Mouse (Mus musculus): ENCODE results near the gene Ccne1.
A peak's percentile ranks its signal among the peaks of the same experiment; 100 is the strongest.
"Not testable (repeated sequence)": the region's sequence is repeated elsewhere in the genome, so short reads cannot be mapped to it uniquely, and the experiment has no call there.

The Ccne1 gene

DNA sequence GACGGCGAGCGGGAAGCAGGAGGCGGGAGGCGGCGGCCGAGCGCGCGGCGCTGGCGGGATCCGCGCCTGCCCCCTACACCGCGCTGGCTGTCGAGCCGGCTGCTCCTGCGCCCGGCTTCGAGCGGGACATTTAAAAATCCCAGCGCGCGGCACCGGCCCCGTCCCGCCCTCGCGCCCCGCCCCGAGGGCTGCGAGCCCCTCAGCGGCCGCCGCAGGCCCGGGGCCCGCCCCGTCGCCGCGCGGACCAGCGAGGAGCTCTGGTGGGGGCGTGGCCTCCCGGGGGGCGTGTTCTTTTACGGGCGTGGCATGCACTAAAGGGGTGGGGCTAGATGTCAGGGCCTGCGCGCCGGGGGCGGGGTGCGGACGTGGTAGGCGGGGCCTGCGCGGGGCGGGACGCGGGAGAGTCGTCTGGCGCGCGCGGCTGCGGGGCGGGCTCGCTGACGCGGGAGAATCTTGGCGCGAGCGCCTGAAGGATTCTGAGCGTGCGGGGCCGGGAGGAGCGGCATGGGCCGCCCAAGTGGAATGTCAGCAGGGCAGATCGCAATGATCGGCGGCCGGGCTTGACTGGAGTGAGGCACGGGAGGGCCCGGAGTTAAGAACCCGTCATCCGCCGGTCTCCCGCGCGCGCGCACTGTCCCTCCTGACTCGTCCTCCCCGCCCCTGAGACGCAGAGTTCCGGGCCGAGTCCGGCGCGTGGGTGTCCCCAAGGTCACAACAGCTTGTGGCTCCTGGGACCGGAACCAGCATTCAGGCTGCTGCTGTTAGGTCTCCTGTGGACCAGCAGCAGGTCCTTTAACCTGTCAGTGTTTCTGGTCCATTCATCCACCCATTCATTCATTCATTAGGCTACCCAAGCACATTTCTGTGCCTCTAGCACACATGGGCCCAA lies at the start of gene Ccne1:
Gene Ccne1, minus strand, starts transcription at position 164 of the 889 bp plus-strand sequence.
- DNase-seq: peak; percentile 100

DNA sequence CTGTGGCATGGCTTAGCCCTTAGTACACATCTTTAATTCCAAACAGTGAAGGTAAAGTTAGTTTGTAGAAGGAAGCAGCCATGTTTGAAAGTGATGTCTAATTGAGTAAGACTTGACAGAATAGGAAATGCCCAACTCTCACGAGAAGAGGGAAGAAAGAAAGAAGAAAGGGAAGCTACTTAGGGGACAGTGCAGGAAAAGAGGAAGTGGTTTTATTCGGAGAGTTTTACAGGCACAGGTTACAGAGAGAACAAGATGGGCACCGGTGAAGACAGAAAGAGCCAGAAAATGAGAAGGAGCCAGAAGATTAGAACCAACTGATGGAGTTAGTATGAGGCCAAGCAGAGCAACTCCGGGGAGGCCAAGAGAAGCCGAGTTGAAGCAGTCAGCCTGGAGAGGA lies 48.5 kb upstream of the Ccne1 start:
- DNase-seq: no peak

DNA sequence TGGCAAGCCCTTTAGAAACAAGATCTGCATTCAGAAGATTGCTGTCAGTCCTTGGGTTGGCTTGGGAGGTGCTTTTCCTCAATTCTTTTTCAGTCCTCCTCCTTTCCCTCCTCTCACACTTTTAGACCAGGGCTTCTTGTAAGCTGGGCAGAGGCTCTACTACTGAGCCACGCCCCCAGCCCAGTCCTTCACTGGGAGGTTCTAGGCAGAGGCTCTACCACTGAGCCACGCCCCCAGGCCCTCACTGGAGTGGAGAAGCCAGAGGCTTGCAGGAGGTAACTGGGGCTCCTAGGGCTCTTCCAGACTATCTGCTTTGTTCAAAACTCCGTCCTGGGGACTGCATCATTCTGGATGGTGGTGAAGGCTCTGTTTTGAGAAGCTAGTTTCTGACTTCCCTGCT lies 45.2 kb upstream of the Ccne1 start:
- DNase-seq: no peak

DNA sequence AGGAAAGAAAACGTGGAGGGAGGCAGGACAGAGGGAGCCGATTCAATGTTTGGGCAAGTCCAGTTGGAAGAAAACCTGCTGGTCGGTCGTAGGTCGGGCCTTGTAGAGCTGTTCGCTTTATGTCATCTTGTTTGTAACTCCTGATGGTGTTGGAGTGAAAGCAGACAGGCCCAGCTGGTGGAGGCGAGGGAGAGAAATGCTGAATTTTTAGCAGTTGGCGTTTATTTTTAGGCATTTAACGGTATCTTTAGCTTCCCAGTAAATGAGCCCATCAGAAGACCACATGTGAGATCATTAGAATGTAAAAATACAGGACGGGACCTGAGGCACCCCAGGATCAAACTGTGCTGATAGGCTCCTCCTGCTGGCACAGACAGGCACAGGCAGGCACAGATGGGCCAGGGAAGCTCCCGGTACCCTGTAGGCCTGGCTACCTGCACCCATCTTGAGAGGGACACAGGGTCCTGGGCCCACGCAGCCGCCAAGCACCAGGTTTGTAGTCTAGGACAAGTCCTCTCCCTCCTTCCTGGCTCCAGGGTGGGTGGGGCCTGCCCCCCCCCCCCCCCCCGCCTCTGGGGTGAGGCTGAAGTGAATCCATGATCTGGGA lies 44.5 kb upstream of the Ccne1 start:
- DNase-seq: no peak

DNA sequence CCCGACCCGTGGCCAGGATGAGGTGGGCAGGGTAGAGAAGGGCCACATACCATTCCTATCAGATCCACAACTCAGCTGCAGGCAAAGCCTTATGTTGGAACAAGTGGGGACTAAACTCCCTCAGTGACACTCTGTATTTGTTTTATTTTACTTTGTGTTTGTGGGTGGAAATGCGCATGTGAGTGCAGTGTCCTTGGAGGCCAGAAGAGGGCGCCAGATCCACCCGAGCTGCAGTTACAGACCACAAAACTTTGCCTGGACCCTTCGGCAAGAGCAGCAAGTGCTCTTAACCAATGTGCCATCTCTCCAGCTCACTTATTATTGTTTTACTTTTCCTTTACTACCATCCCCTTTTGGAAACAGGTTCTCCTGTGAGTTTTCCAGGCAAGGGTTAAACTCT lies 40.1 kb upstream of the Ccne1 start:
- no peak for DNase-seq

DNA sequence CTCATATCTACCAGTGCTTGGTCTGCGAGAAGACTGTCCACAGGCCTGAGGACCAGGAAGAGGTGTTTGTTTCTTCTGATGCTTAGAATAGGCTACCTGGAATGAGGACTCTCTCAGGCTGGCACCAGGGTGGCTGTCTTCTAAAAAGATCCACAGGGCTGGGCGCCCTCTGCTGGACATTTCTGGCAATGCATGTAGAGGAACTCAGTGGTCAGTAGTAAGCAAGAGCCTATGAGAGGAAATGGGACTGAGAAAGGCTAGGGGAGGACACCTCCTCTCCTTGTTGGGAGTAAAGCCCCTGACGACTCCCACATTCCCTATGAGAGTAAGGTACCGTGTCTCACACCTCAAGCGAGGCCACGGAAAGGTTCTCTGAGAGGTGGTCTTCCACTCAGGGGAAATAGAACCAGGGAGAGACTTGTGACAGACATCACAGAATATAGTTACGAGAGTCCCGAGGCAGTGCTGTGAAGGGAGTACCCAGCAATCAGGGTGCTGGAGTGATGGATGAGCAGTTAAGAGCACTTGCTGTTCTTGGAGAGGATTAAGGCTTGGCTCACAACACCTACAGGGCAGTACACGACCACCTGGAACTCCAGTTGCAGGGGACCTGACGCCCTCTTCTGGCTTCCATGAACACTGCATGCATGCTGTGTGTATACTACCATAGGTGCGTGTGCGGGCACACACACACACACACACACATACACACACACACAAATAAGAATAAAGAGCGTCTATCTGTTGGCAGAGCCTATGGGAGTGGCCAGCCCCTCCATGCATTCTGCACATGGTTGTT lies 34.6 kb upstream of the Ccne1 start:
- peak; percentile 92 for DNase-seq

DNA sequence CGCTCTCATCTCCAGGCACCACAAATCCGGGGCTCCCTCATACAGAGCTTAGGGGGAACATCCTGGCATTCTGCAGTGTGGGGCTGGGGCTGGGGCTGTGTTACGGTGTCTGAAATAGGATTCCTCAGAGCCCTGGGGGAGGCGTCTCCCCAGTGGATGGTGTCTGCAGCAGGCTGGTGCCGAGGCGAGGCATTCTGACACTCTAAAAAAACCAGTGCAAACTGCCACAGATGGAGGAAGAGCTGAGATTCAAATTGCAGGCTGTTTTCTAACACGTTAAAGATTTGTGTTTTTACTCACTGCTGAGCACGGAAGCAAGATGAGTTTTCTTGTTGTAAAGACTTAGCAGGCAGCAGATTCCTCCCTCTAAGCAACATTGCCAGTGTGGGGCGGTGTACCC lies 33.0 kb upstream of the Ccne1 start:
- DNase-seq: no peak

DNA sequence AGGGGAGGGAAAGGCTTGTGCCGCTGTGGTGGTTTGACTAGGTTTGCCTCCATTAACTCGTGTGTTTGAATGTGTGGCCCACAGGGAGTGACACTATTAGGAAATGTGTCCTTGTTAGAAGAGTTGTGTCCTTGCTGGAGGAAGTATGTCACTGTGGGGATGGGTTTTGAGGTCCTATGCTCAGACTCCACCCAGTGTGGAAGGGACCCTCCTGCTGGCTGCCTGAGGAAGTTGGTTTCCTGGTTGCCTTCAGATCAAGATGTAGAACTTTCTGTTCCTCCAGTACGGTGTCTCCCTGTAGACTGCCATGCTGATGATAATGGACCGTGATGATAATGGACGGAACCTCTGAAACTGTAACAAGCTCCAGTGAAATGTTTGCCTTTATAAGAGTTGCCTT lies 27.1 kb upstream of the Ccne1 start:
- no peak for DNase-seq

DNA sequence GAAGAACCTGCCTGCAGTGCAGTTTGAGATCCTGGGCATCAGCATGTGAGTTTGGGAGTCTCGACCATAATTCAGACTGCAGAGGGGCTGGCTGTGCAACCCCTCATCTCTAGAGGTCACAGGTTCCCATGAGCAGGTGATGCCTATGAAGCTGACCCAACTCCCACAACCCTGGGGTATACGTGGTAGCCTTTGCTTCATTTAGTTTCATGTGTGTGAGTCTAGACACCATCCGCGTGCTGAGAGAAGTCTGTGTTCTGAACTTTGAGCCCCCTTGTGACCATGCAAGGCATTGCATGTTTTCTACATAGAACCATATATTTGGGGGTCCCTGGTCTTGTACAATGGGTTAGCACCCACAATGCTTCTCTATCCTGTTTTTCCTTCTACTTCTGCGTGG lies 23.9 kb upstream of the Ccne1 start:
- no peak for DNase-seq

DNA sequence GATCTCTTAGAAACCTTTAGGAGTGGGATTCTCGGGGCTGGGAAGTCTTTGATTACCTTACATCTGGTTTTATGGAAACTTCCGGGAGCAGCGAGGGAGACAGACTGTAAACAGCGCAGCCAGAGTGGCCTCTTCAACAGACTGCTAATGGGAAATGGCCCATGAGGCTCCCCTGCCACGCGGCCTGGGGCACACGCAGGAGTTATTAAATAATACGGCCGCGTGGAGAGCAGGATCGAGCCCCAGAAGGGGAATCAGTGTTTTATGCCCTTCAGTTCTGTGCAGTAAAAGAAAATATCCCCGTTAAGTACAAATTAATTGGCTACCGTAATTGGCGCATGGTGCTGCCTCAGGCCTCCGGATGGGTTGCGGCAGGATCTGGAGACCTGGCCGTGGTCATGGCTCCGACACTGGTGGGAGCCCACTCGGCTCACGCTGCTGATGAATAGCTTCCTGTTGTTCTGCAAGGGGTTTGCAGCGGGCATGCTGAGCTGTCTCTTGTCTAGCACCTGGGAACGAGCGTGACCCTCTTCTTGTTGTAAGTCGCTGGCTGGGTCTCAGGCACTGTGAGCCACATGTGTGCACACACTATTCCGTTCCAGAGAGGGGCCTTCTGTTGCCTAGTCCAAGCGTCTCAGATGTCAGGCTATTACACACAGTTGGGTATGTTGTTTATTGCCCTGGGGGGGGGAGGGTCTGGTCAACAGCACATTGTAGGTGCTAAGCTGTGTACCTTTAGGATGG lies 22.8 kb upstream of the Ccne1 start:
- no peak for DNase-seq

DNA sequence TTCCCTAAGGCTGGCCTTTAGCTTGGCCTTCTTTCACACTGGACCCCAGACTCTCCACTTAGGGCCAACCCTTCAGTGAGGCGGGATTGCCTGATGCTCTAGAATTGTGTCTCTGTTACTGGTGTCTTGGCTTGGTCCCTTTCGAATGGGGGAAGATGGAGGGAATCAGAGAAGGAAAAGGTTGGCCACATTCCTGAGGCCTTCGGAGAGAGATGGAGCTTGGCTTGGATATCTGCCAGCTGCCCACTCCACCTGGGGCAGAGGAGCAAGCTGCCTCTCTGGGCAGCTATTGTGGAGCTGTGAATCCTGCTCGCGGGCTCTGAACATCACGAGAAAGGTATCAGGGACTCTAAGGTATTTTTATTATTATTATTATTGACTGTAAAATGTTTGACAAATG lies 22.2 kb upstream of the Ccne1 start:
- DNase-seq: no peak

DNA sequence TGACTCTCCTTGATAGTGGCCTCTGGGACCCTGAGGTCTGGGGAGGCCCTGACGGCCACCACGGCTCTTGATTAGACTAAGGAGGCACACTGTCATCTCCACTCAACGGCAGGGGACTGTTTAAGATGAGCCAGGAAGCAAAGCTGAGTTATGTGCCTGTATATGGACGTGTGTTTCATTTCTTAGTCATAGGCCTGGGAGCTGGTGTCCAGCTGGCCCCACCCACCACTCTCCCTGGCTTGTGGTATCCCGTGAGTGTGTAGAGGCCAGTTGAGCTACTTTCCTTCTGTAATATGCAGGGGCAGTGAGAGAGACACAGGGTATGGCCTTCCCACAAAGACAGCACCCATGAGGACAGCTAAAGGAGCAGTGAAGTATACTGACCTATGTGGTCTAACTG lies 20.9 kb upstream of the Ccne1 start:
- DNase-seq: not testable (repeated sequence)

DNA sequence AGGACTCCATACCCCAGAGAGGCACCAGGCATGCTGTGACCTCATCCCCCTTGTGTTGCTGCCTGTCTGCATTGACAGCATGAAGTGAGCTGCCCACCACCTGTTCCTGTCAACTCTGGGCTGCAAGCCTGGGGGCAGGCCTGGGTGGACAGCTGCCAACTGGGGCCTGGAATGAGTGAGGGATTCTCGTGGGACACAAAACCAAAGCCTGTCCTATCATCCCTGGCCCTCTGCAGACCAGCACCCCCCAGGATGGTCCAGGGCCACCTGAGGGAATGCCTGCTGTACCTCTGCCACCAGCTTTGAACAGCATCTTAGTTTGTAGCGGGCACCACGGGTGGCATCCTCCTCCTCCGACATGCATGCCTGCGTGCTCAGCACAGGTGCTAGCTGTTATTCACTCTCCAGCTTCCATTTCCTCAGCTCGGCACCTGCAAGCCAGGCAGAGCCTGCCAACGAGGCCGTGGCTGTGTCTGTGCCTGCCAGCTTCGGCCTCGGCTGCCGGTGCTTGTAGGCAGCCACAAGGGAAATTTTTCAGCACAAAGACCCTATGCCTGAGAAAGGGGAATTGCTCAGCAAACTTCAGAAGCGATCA lies 18.3 kb upstream of the Ccne1 start:
- DNase-seq: no peak

DNA sequence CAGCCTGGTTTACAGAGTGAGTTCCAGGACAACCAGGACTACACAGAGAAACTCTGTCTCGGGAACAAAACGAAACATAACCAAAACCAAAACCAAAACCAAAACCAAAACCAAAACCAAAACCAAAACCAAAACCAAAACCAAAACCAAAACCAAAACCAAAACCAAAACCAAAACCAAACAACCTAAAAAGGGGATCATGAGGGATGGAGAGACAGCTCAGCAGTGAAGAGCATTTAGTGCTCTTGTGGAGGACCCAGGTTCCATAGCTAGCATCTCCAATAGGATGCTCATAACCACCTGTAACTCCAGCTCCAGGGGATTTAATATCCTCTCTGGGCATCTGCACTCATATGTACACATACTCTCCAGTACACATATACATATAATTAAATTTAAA lies 16.8 kb upstream of the Ccne1 start:
- DNase-seq: not testable (repeated sequence)

DNA sequence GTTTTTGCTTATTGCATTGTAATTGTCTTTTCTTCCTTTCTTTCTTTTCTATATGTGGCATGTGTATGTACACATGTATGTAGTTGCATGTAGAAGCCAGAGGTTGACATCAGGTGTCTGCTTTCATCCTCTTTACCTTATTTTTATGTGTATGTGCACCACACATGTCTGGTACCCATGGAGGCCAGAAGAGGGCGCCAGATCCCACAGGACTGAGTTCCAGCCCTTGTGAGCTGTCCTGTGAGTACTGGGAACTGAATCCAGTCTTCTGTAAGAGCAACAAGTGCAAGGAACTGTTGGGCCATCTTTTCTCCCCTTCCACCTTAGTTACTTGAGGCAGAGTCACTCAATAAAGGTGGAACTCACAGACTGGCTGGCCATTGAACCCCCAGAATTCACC lies 11.3 kb upstream of the Ccne1 start:
- no peak for DNase-seq

DNA sequence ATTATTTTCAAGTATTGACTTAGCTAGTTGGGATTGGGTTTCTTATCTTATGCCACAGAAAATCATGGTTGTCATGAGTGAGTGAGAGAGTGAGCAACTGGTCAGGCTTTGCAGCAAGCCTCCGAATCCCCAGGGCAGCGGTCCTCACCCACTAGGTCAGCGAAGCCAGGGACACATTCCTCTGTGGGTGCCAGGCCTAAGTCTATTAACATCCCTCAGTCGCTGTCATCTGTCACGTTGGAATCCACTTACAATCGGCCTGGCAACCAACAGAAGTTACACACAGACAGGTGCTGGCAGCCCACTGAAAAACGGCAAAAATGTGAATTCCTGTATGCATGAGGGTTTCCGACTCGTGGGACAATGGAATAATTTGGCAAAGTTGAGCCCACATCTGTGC lies 5.1 kb upstream of the Ccne1 start:
- peak; percentile 91 for DNase-seq

DNA sequence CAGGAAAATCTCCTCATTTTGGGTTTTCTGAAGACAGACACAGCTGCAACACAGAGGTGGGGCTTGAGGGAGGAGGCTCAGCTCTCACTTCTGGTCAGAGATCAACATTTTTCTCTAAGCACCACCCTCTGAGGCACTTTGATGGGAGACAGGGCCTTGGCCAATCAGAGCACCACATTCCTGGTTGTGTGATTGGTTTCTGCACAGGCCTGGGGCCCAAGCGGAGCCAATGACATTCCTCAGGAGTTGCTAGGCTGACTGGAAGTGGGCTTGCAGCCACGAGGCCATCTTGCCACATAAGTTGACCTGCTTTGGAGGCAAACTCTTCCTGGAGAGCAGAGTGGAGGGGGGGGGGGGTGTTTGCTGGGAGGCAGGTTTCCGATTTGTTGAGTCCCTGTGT lies 4.7 kb upstream of the Ccne1 start:
- DNase-seq: peak; percentile 91

DNA sequence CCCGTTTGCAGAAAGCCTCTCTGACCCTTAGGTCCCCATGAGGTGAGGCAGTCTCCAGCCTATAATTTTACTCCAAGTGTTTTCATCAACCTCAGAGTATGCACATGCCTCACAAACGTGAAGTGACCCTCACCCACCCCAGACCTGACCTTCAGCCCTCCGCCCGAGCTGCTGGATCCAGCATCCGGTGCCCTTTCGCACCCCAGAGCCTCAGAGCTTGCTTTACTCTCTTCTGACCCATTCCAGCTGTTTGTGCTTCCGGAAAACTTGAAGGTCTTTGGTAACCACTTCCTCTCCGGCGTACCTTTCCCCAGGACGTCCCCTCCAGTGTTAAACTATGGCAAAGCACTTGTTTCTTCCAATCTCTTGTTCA lies 912 bp upstream of the Ccne1 start:
- DNase-seq: no peak

DNA sequence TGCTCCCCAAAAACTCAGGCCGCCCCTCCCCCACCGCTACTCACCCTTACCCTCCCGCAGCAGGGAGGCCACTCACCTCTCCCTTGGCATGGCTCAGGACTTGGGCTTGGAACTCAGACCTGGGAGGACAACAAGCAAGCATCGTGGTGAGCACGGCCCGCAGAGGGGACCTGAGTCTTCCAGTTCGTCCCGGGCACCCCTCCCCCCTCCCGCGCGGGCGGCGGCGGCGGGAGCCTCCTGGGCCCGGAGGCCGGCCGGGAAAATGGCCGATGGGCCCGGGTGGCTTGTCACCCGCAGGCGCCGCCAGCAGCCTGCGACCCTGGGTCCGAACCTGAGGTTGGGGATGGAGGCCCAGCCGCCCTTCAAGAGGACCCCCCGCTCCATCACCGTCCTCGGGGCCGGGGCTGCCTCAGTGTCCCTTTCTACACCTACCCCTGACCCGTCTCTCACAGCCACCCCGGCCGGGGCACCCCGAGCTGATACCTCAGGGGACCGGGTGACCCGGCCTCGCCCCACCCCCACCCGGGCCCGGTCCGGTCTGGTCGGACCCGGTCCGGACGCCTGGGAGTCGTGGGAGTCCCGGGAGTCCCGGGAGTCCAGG lies 523 bp downstream of the Ccne1 start:
- peak; percentile 95 for DNase-seq

DNA sequence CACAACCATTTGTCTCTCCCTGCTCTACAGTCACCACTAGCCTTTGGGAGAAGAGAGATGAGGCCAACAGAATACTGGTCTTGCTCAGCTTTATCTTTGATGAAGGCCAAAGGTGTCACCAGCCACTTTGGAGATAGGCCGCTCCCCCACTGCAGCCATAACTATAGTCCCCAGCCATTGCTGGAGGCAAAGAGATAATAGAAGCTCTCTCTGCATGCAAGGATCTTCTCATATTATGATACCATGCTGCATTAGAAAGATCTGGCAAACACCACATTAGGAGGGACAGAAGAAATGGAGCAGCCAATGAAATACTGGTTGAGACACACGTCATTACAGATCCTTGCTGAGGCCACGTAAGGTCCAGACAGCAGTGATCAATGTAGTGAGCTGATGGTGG lies 2.0 kb downstream of the Ccne1 start:
- no peak for DNase-seq

DNA sequence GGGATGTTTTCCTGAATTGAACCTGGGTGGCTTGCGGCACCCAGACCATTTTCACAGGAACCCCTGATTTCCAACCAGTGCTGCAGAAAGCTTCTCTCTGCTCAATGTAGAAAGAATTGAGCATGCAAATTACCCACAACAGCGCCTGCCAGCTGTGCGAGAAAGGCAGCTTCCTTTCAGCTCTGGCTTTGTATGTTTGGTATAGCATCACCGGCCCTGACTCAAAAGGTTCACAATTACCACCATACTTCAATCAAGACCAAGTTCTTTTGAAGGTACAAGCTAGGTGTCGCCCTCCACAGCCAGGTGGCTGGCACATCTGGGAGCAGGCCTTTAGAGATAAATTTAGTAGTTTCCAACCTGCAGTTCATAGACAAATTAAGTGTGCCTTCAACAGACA lies 3.2 kb downstream of the Ccne1 start:
- DNase-seq: no peak

DNA sequence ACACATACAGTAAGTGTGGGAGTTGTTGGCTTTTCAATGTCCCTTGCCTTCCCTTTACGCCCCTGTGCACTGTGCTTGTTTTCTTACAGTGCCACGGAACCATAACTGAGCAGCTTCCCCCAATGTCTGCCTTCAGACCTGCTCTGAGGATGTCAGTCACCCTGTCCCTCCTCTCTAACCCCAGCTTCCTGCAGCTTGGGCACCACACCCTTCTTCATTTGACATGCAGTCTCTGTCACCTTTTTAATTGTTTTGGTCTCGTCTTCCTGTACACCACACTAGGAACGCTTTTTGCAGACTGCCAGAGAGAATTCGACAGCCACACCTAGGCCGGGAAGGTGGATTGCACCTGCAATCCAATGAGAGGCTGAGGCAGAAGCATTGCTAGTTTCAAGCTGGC lies 13.0 kb downstream of the Ccne1 start:
- DNase-seq: no peak
